Mouse (Mus musculus) layer of hippocampus, postnatal 14 days (tissue): ENCODE data around the gene Abca1. TPM values are rescaled to one million over a fixed set of nuclear protein-coding genes. Genes with fewer than 3 reads are reported as not detected.

ENCODE experiments used
- DNase-seq, 2 experiments: peaks; one replicate each; pipeline ENCODE4 v3.0.0; 2021 to 2022; ENCODE audit warnings: low spot score in 2 of 2, mixed read lengths in 1 of 2
- total RNA-seq, 2 experiments: library from RNA; stranded (reverse); gene quantifications; 2 replicates each; pipeline ENCODE4 v1.2.3; 2021

Abca1 gene
- total RNA-seq, 2 experiments from 2014 or later: 30.1 to 33.6 TPM

GRCm38 (mm10) chr4:53122310-53122709, 37.4 kb downstream of the Abca1 start:
- DNase-seq: no peak

- peak in 1 of 2 experiments; percentile 49 for DNase-seq
These were observed 38.0 kb downstream of the Abca1 start for GRCm38 (mm10) chr4:53121516-53122227.

- no peak for DNase-seq
These were observed 38.6 kb downstream of the Abca1 start for GRCm38 (mm10) chr4:53121084-53121483.

GRCm38 (mm10) chr4:53120038-53120685, 39.5 kb downstream of the Abca1 start:
- DNase-seq: no peak

- no peak for DNase-seq
These were observed 41.1 kb downstream of the Abca1 start for GRCm38 (mm10) chr4:53118643-53119042.

GRCm38 (mm10) chr4:53117610-53118009, 42.1 kb downstream of the Abca1 start:
- no peak for DNase-seq

GRCm38 (mm10) chr4:53117076-53117475, 42.6 kb downstream of the Abca1 start:
- DNase-seq: no peak

GRCm38 (mm10) chr4:53115866-53116265, 43.8 kb downstream of the Abca1 start:
- peak in 1 of 2 experiments; percentile 49 for DNase-seq

GRCm38 (mm10) chr4:53115410-53115809, 44.3 kb downstream of the Abca1 start:
- DNase-seq: peak in 1 of 2 experiments; percentile 9

- no peak for DNase-seq
These were observed 47.8 kb downstream of the Abca1 start for GRCm38 (mm10) chr4:53111919-53112355.

- DNase-seq: peak in 1 of 2 experiments; percentile 60
These were observed 49.3 kb downstream of the Abca1 start for GRCm38 (mm10) chr4:53110356-53110755.

GRCm38 (mm10) chr4:53109381-53109928, 50.2 kb downstream of the Abca1 start:
- DNase-seq: no peak

- DNase-seq: no peak
These were observed 51.5 kb downstream of the Abca1 start for GRCm38 (mm10) chr4:53108194-53108593.

GRCm38 (mm10) chr4:53106732-53107131, 53.0 kb downstream of the Abca1 start:
- no peak for DNase-seq

- no peak for DNase-seq
These were observed 53.6 kb downstream of the Abca1 start for GRCm38 (mm10) chr4:53106071-53106470.

- DNase-seq: no peak
These were observed 55.1 kb downstream of the Abca1 start for GRCm38 (mm10) chr4:53104634-53105033.

GRCm38 (mm10) chr4:53102529-53102928, 57.2 kb downstream of the Abca1 start:
- no peak for DNase-seq

- no peak for DNase-seq
These were observed 58.4 kb downstream of the Abca1 start for GRCm38 (mm10) chr4:53101306-53101705.

GRCm38 (mm10) chr4:53100492-53100891, 59.2 kb downstream of the Abca1 start:
- no peak for DNase-seq

- no peak for DNase-seq
These were observed 64.8 kb downstream of the Abca1 start for GRCm38 (mm10) chr4:53094850-53095249.

- no peak for DNase-seq
These were observed 65.4 kb downstream of the Abca1 start for GRCm38 (mm10) chr4:53094331-53094730.

GRCm38 (mm10) chr4:53093615-53094014, 66.1 kb downstream of the Abca1 start:
- no peak for DNase-seq
